Mouse (Mus musculus) midbrain, postnatal 0 days (tissue): ENCODE measurements around the gene Meis1. TPM values are rescaled to one million over a fixed set of nuclear protein-coding genes. Genes with fewer than 3 reads are reported as not detected.

Experiments
- ATAC-seq: fragments of 200-750 bp; cut with Nextera tagmentation; 2 replicates; pipeline ENCODE4 v1.8.0; 2017; ENCODE audit warnings: moderate number of reproducible peaks, mild to moderate bottlenecking, moderate TSS enrichment, moderate library complexity; ENCODE audit not compliant: low FRiP score
- DNase-seq: peaks from one replicate; pipeline ENCODE4 v3.0.0-alpha.2; 2015; ENCODE audit warnings: low spot score
- H3K27ac ChIP-seq: fragments of 300-500 bp; sonication (generic); 2 replicates; pipeline ENCODE4 v1.5.1; 2014; ENCODE audit warnings: low read depth, mild to moderate bottlenecking, low read length, mixed read lengths
- H3K27me3 ChIP-seq: fragments of 300-500 bp; sonication (generic); 2 replicates; pipeline ENCODE4 v1.6.1; 2014; ENCODE audit warnings: low read length, control low read depth, mixed read lengths; ENCODE audit not compliant: insufficient read depth
- H3K36me3 ChIP-seq: fragments of 300-500 bp; sonication (generic); 2 replicates; pipeline ENCODE4 v1.6.1; 2014; ENCODE audit warnings: low read length, control low read depth, mixed read lengths; ENCODE audit not compliant: insufficient read depth
- H3K4me1 ChIP-seq: fragments of 300-500 bp; sonication (generic); 2 replicates; pipeline ENCODE4 v1.6.1; 2014; ENCODE audit warnings: mild to moderate bottlenecking, control low read depth, antibody characterized with exemption, low read length, mixed read lengths; ENCODE audit not compliant: insufficient read depth
- H3K4me2 ChIP-seq: fragments of 300-500 bp; sonication (generic); 2 replicates; pipeline ENCODE4 v1.6.1; 2014; ENCODE audit warnings: low read depth, mild to moderate bottlenecking, low read length, mixed read lengths; ENCODE audit not compliant: poor library complexity, severe bottlenecking
- H3K4me3 ChIP-seq: fragments of 300-500 bp; sonication (generic); 2 replicates; pipeline ENCODE4 v1.5.1; 2014; ENCODE audit warnings: low read depth, mild to moderate bottlenecking, low read length, moderate library complexity
- H3K9ac ChIP-seq: fragments of 300-500 bp; sonication (generic); replicated peaks from 2 replicates; pipeline ENCODE4 v1.6.1; 2014; ENCODE audit warnings: mild to moderate bottlenecking, low read length, moderate library complexity, mixed read lengths; ENCODE audit not compliant: poor library complexity, severe bottlenecking
- H3K9me3 ChIP-seq: fragments of 300-500 bp; sonication (generic); 2 replicates; pipeline ENCODE4 v1.6.1; 2016; ENCODE audit warnings: low read length, control low read depth
- CTCF ChIP-seq: IDR thresholded peaks from 2 replicates; pipeline ENCODE4 v1.5.1; 2016; ENCODE audit warnings: antibody characterized with exemption, mild to moderate bottlenecking
- WGBS: fragments of 180-500 bp; shearing (Covaris S2); extraction: QIAGEN DNeasy Blood & Tissue Kit; methylation state at CpG from one replicate; pipeline ENCODE4 v1.1.7; 2014; 5-methylcytosine and 5-hydroxymethylcytosine counted together
- polyA plus RNA-seq: library from polyadenylated mRNA; unstranded; fragments of >200 nt; fragmentation: Nextera tagmentation; extraction: Ambion mirVana; gene quantifications from 2 replicates; pipeline ENCODE4 v1.2.1, GENCODE M21; 2015
- total RNA-seq: library from RNA; depleted of rRNA; stranded (reverse); fragments of >200 nt; gene quantifications from 2 replicates; pipeline ENCODE4 v1.2.3, GENCODE M21; 2014

Meis1 gene
- total and polyA plus RNA-seq, 2 experiments from 2014 or later: 16.1 to 40.1 TPM

GRCm38 (mm10) chr11:19025976-19026520, 7.3 kb upstream of the Meis1 start:
- H3K4me2 ChIP-seq: peak overlapping the region; percentile 90
- TF ChIP-seq CTCF: no peak
- H3K36me3 ChIP-seq: no peaks in the 10 kb centered on the region
- DNase-seq (no peak), ATAC-seq (no peak)
- no peaks in the 10 kb centered on the region for H3K27me3 ChIP-seq
- H3K4me1 ChIP-seq: no peaks in the 10 kb centered on the region; the same call in 1 of the 2 replicates
- no peaks in the 10 kb centered on the region for H3K9me3 ChIP-seq
- peak overlapping the region; percentile 37; the same call in 1 of the 2 replicates for H3K9ac ChIP-seq
- peak overlapping the region; percentile 40 for H3K4me3 ChIP-seq
- H3K27ac ChIP-seq: no peak overlapping the region
- 5% methylated on average over 11 of the region's 11 CpGs for WGBS

- H3K27me3 ChIP-seq: no peaks in the 10 kb centered on the region
- H3K4me3 ChIP-seq: no peak overlapping the region
- ATAC-seq (no peak), DNase-seq (peak; percentile 89)
- H3K4me2 ChIP-seq: no peak overlapping the region
- TF ChIP-seq CTCF: peak; percentile 77
- 37% methylated on average over 8 of the region's 8 CpGs for WGBS
- no peaks in the 10 kb centered on the region; the same call in 1 of the 2 replicates for H3K4me1 ChIP-seq
- no peak overlapping the region for H3K27ac ChIP-seq
- no peaks in the 10 kb centered on the region for H3K36me3 ChIP-seq
- H3K9me3 ChIP-seq: no peaks in the 10 kb centered on the region
- H3K9ac ChIP-seq: no peak overlapping the region
Observed at GRCm38 (mm10) chr11:19024496-19025265, 5.9 kb upstream of the Meis1 start.

GRCm38 (mm10) chr11:19023356-19023755, 4.6 kb upstream of the Meis1 start:
- no peak for ATAC-seq
- TF ChIP-seq CTCF: no peak
- Histone ChIP-seq H3K27me3 (no peaks in the 10 kb centered on the region), H3K4me2 (no peak overlapping the region), H3K27ac (no peak overlapping the region), H3K4me3 (no peak overlapping the region), H3K9ac (no peak overlapping the region), H3K9me3 (no peaks in the 10 kb centered on the region), H3K36me3 (no peaks in the 10 kb centered on the region), H3K4me1 (no peaks in the 10 kb centered on the region; the same call in 1 of the 2 replicates)
- 37% methylated on average over 5 of the region's 5 CpGs for WGBS
- no peak for DNase-seq

GRCm38 (mm10) chr11:19022576-19022975, 3.8 kb upstream of the Meis1 start:
- no peaks in the 10 kb centered on the region; the same call in 1 of the 2 replicates for H3K4me1 ChIP-seq
- no peaks in the 10 kb centered on the region for H3K9me3 ChIP-seq
- TF ChIP-seq CTCF: no peak
- no peaks in the 10 kb centered on the region for H3K27me3 ChIP-seq
- no peak overlapping the region for H3K9ac ChIP-seq
- 62% methylated on average over 2 of the region's 2 CpGs for WGBS
- no peak for DNase-seq
- no peak for ATAC-seq
- no peak overlapping the region for H3K4me3 ChIP-seq
- H3K36me3 ChIP-seq: no peaks in the 10 kb centered on the region
- no peak overlapping the region for H3K27ac ChIP-seq
- H3K4me2 ChIP-seq: no peak overlapping the region

GRCm38 (mm10) chr11:19020951-19021710, 2.3 kb upstream of the Meis1 start:
- Histone ChIP-seq H3K36me3 (no peaks in the 10 kb centered on the region), H3K9ac (peak overlapping the region; percentile 46; the same call in 1 of the 2 replicates), H3K27ac (peak overlapping the region; percentile 4; the same call in 1 of the 2 replicates), H3K9me3 (no peaks in the 10 kb centered on the region), H3K4me3 (peak overlapping the region; percentile 68), H3K4me2 (peak overlapping the region; percentile 98), H3K27me3 (peaks cover 3% of the 10 kb centered on the region; the same call in 1 of the 2 replicates), H3K4me1 (no peaks in the 10 kb centered on the region)
- DNase-seq: peak; percentile 67
- TF ChIP-seq CTCF: no peak
- WGBS: 3% methylated on average over 28 of the region's 28 CpGs
- ATAC-seq: 0 out of 2 replicates have a peak, but pooled peaks have one; percentile 1
